Mouse (Mus musculus): ENCODE measurements around the gene P2ry6.

P2ry6 gene

GRCm38 (mm10) chr7:100974135-100974903 lies at the start of gene P2ry6:
P2ry6 (minus strand) TSS chr7:100974649.
- no peak for DNase-seq

DNA sequence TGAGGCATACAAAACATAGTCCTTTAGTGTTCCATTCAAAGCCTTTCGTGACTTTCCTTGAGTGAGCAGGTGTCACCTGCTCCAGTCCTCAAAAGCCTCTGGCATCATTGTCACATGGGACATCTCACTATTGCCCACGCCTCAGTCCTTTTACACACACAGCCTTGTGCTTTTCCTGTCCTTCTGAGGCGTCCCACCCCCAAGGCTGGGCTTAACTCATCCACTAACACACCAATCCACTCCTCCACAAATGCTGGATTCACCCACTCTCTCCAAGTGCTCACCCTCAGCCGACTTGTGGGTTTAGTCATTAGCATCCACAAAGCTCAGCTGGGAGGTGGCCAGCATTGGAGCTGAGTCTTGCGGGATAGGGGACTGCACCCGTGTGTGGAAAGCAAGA lies 43.0 kb upstream of the P2ry6 start:
- no peak for DNase-seq

DNA sequence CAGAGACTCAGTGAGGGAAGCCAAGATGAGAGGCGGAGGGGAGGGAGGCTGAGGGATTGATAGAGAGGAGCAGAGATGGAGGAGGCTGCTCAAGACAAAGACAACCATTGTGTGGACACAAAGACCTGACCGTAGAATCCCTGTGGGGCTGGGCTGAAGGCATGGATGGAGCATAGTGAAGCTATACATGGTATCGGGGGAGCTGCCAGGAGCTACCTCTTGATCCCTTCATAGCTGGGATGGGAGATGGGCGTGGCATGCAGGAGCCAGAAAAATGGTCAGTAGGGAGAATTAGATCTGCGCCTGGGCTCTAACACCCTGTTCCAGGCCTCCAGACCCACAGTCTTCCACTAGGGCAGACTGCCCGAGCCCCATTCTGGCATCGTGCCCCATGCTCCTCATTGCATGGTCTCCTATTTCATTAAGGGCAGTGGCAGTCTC lies 42.6 kb upstream of the P2ry6 start:
- DNase-seq, result no peak

- DNase-seq, result no peak
Measured at GRCm38 (mm10) chr7:101014985-101015384, 40.5 kb upstream of the P2ry6 start.

DNA sequence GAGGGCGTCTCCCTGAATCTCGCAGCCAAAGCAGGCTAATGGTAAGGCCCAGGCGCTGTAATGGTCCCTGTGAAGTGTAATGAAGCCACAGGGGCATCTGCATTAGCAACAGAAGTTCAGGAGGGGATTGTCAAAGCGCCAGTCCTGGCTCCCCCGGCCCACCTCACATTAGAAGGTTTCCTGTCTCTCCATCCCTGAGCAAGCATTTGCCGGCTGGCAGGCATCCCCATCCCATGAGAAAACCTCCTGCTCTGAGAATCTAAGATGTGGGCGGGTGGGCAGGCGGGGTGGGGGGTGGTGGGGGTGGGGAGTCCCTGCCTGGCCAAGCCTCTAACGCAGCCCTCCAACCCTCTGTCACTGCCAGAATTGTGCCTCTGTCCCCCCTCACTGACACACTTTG lies 39.6 kb upstream of the P2ry6 start:
- no peak for DNase-seq

- no peak for DNase-seq
Measured at GRCm38 (mm10) chr7:101012541-101012940, 38.1 kb upstream of the P2ry6 start, which contains the start of gene P2ry2. P2ry2 (minus strand) TSS chr7:101012866.

DNA sequence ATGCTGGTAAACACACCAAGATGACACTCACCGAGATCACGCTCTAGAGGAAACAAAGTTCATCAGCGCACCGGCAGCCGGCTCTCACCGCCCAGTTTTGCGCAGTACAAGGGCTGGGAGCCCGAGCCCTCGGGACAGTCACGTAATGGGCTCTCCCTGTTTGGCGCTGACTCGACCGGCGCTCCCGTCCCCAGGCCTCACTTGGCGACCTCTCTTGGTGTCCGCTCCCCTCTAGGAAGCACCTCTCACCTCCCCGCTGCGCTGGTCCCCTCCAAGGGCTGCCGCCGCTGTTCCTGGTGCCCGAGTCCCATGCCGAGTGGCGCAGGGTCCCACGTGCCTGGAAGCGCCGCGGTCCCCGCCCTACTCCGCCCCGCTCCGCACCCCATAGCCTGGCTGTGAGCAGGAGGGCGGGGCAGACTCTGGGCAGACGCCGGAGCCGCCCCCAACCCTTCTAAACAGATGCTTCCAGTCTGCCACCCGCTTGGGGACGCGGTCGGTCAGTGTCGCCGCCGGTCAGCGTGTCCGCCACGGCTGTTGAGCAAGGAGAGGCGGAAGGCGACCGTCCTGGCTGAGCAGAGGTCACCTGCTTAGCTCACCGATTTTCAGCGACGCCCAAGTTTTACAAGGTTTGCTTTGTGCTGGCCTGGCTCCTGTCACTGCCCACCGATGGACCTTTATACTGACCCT lies 37.4 kb upstream of the P2ry6 start:
- DNase-seq, result no peak

- no peak for DNase-seq
Measured at GRCm38 (mm10) chr7:101010741-101011140, 36.3 kb upstream of the P2ry6 start.

DNA sequence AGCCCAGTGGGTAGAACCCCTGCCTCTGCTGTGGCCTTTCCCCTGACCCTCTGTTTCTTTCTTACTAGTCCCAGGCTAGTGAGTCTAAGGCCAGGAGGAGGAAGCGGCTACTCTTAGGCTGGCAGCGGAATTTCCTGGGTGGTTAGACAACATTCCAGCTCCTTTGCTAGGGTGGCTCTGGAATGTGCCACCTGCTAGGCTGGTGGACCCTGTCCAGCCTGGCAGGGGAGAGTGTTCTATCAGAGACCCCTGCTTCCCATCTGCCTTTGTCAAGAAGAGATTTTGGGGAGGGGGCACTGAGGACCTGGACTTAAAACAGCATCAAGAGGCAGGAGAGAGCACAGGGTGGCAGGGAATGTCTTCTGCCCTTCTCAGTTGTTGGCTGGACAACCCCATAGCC lies 31.8 kb upstream of the P2ry6 start:
- DNase-seq, result no peak

DNA sequence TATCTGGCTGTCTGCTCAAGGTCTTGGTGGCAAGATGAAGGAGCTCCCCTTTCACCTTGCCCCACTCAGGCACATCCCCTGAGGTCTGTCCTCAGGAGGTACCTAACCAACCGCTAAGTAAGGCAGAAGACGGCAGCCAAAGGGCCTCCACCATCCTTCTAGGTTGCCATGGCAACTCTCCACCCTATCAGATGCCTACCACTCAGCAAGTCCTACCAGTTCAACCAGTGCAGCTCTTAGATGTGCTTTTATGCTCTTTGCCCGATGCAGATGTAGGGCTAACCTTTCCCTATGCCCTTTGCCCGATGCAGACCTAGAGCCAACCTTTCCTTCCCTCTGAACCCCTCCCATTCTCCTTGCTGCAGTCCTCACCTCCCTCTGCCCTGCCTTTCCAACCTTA lies 30.7 kb upstream of the P2ry6 start:
- no peak for DNase-seq

DNA sequence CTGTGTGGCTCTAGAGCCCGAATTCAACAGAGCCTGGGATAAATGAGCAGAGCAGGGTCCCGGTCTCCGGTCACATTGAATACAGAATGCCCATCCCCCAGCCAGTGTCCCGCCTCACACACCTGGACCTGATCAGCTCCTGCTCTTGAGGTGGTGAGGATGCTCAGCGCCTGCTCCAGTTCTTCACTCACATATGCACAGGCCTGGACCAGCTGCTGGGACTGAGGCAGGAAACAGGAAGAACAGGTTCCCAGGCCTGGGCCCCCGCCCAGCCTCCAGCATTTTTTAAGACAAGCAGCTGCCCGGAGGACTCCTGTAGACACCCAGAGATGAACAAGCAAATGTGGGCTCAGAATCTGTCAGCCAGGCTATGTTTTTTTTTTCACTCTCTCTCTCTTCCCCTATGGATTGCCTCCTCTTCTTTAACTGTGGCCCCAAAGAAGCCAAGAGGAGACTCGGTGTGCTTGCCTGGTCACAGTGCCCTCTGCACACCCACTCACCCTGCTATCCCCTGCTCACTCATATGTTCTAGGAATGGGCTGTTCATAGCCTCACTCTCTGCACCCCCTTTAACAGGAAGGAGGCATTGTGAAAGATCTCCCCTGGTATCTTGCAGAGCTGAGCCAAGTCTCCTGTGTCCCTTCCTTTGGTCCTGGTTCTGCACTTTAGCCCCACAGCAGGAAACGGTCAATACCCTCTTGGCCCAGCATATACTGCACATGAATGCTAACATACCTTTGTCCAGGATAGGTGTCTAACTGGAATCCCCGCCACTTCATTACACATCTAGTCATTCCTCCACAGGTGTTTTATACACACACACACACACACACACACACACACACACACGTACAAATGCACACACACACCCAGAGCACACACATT lies 29.2 kb upstream of the P2ry6 start:
- no peak for DNase-seq

- DNase-seq, result no peak
Measured at GRCm38 (mm10) chr7:101002274-101002673, 27.8 kb upstream of the P2ry6 start.

DNA sequence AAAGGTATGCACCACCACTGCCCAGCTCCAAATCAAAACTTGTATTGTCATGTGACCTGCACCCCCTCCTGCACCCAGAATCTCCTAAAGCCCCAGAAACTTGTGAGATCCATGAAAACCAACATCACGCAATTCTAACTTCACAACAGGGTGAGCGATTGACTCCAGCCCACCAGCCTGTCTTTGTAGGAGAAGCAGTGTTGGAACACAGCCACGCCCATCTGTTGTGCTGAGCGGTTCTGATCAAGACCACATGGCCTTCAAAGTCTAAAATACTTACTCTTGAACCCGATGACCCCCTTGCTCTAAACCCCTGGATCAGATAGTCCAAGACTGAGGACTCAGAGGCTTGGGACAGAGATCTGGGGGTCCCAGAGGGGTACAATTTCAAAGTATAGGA lies 25.2 kb upstream of the P2ry6 start:
- no peak for DNase-seq

DNA sequence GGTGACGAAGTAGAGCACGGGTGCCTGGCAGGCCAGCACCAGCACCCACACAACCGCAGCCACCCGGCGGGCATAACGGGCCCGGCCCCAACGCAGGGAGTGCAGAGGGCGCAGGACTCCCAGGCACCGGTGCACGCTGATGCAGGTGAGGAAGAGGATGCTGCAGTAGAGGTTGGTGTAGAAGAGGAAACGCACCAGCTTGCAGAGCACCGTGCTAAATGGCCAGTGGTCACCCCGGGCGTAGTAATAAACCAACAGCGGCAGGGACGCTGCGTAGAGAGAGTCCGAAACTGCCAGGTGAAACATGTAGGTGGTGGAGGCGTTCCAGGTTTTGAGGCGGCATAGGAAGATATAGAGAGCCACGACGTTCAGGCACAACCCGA lies 24.1 kb upstream of the P2ry6 start:
- DNase-seq, result no peak

GRCm38 (mm10) chr7:100997951-100998577 lies 23.6 kb upstream of the P2ry6 start:
- DNase-seq, result no peak

- DNase-seq, result no peak
Measured at GRCm38 (mm10) chr7:100997215-100997614, 22.8 kb upstream of the P2ry6 start.

DNA sequence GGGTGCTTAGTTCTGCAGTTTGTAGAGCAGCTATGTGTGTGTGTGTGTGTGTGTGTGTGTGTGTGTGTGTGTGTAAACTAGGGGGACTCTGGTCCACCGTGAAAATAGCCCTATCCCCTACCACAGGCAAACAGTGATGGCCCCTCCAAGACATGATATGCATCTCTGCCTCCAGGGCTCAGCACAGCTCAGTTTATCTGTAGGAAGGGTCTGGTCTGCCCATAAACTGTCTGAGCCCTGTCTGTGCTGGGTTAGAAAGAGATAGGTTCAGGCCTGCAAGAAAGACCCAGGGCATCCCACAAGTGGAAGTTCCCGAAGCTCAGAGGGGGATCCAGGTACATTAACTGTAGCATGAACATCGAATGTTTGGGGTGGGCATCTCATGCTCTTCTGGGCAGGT lies 21.5 kb upstream of the P2ry6 start:
- DNase-seq, result no peak

DNA sequence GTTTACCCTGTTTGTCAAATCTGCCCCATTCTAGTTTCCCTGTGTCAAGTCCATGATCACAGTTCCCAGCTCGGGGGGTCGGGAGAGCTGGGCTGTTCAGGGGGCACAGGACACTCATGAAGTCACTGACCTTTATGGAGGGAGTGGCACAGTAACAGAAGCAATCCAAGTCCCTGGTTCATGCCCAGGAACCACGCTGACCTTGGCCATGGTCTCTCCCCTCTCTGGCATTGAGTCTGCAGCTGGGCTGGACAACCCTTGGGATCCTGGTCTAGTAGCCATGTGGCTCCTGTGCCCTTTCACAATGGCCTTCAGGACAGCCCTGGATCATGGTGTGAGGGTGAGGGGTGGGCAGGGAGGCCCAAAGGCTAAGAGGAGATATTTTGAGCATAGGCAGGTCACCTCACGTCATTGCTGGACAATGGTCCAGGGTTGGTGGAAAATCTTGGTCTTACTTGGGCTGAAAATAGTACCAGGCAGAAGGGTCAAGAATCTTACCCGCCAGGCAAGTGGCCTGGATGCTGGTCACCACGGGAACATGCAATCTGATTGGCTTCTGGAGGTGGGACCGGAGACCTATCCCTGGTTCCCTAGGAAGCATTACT lies 20.9 kb upstream of the P2ry6 start:
- no peak for DNase-seq

DNA sequence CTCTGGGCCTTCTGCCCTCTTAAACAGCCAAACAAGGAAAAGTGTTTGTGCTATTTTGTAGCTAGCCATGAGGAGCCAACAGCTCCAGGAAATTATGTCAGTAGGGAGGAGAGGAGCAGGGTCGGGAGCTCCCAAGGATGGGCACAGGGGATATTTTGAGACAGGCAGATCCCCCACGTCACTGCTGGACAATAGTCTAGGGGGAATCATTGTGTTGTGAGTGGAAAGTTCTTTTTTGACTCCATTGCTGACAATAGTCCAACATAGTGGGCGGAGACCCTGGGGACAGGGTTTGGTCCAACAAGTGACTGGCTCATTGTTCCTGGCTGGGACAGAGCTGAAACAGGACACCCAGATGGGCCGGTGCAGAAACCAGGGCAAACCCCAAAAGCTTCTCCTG lies 18.7 kb upstream of the P2ry6 start:
- DNase-seq, result no peak

DNA sequence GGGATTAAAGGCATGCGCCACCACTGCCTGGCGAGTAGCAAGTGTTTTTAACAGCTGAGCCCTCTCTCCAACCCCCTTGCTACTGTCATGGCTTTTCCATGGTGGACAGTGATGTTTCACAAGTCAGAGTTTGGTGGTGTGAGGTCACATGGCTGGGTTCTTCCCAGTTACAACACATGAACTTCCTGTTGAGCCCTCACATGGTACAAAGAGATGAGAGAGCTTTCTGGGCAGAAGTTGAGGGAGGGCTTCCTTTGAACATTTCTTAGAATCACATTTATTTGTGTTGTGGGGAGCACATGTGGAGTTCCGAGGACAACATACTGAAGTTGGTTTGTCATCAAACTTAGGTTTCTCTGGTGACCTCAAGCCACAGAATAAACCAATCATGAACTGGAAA lies 17.5 kb upstream of the P2ry6 start:
- DNase-seq, result no peak

DNA sequence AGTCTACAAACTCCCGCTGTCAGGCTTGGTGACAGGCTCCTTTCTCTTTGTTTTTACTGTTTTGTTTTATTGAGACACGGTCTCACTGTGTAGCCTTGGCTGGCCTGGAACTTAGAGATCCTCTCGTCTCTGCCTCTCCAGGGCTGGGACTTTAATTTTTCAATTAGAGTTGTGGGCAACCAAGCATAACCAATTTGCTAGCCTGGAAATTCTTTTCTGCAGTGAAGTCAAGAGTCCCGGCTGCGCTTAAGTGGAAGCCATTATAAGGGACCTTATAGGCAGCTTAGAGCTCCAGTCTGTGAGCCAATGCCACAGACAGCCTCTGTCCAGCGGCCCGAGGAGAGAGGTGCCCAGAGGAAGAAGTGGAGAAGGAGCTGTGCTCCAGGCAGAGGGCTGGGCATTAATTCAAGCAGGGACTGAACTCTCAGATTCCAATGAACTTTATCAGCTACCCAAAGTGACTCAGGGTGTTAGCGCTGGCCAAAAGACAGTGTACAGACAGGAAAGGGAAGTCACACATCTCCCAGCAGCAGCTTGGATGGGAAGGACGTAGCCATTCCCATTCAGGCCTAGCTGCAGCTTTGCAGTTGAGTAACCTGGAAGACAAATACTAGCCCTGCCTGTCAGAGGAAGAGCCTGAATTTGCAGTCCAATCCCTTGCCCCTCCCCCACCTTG lies 16.3 kb upstream of the P2ry6 start:
- no peak for DNase-seq

GRCm38 (mm10) chr7:100988092-100988491 lies 13.6 kb upstream of the P2ry6 start:
- peak; percentile 12 for DNase-seq
